Mouse (Mus musculus) liver, embryonic 16.5 days (tissue): Measurements from ENCODE around the gene Aox1. TPM values are rescaled to one million over a fixed set of nuclear protein-coding genes. Genes with fewer than 3 reads are reported as not detected.

Source experiments
- ATAC-seq: fragments of 200-750 bp; cut with Nextera tagmentation; 2 replicates; pipeline ENCODE4 v1.8.0; 2017; ENCODE audit warnings: low read depth, mild to moderate bottlenecking, moderate number of reproducible peaks, moderate library complexity
- H3K27ac ChIP-seq: fragments of 300-500 bp; sonication (generic); 2 replicates; pipeline ENCODE4 v1.5.1; 2014; ENCODE audit warnings: mild to moderate bottlenecking, low read length
- H3K27me3 ChIP-seq: fragments of 300-500 bp; sonication (generic); 2 replicates; pipeline ENCODE4 v1.6.1; 2014; ENCODE audit warnings: low read depth, low read length, mixed read lengths; ENCODE audit not compliant: control insufficient read depth, insufficient read depth
- H3K36me3 ChIP-seq: fragments of 300-500 bp; sonication (generic); 2 replicates; pipeline ENCODE4 v1.6.1; 2014; ENCODE audit warnings: mild to moderate bottlenecking; ENCODE audit not compliant: control insufficient read depth, insufficient read depth
- H3K4me1 ChIP-seq: fragments of 300-500 bp; sonication (generic); 2 replicates; pipeline ENCODE4 v1.6.1; 2014; ENCODE audit warnings: low read depth, low read length, mixed read lengths; ENCODE audit not compliant: control insufficient read depth
- H3K4me2 ChIP-seq: fragments of 300-500 bp; sonication (generic); 2 replicates; pipeline ENCODE4 v1.6.1; 2014; ENCODE audit warnings: low read depth, low read length, mixed read lengths
- H3K4me3 ChIP-seq: fragments of 300-500 bp; sonication (generic); 2 replicates; pipeline ENCODE4 v1.5.1; 2014; ENCODE audit warnings: low read depth, mild to moderate bottlenecking, low read length
- H3K9ac ChIP-seq: fragments of 300-500 bp; sonication (generic); 2 replicates; pipeline ENCODE4 v1.6.1; 2014; ENCODE audit warnings: low read depth, low read length
- H3K9me3 ChIP-seq: fragments of 300-500 bp; sonication (generic); replicated peaks from 2 replicates; pipeline ENCODE4 v1.6.1; 2016; ENCODE audit warnings: low read length; ENCODE audit not compliant: control insufficient read depth
- WGBS: fragments of 180-500 bp; shearing (Covaris S2); extraction: QIAGEN DNeasy Blood & Tissue Kit; methylation state at CpG from one replicate; pipeline ENCODE4 v1.1.7; 2014; ENCODE audit not compliant: insufficient replicate concordance; 5-methylcytosine and 5-hydroxymethylcytosine counted together
- polyA plus RNA-seq: library from polyadenylated mRNA; unstranded; fragments of >200 nt; fragmentation: Nextera tagmentation; extraction: Ambion mirVana; gene quantifications from 2 replicates; pipeline ENCODE4 v1.2.1, GENCODE M21; 2015

Aox1 gene
- polyA plus RNA-seq, 1 experiment from 2014 or later: 0.44 TPM

GRCm38 (mm10) chr1:58056074-58056807, 26.5 kb downstream of the Aox1 start:
- H3K36me3 ChIP-seq: no peaks in the 10 kb centered on the region
- H3K4me3 ChIP-seq: no peak overlapping the region
- H3K9ac ChIP-seq: no peak overlapping the region
- no peak overlapping the region for H3K4me2 ChIP-seq
- ATAC-seq: peak; percentile 39; the same call in 1 of the 2 replicates
- H3K27me3 ChIP-seq: no peaks in the 10 kb centered on the region
- WGBS: 60% methylated on average over 13 of the region's 13 CpGs
- no peak overlapping the region for H3K27ac ChIP-seq
- no peaks in the 10 kb centered on the region for H3K4me1 ChIP-seq
- no peaks in the 10 kb centered on the region for H3K9me3 ChIP-seq

- no peak for ATAC-seq
- Histone ChIP-seq H3K9ac (no peak overlapping the region), H3K36me3 (no peaks in the 10 kb centered on the region), H3K27me3 (no peaks in the 10 kb centered on the region), H3K9me3 (no peaks in the 10 kb centered on the region), H3K27ac (no peak overlapping the region), H3K4me2 (no peak overlapping the region), H3K4me1 (no peaks in the 10 kb centered on the region), H3K4me3 (no peak overlapping the region)
- 63% methylated on average over 11 of the region's 11 CpGs for WGBS
These were observed 27.2 kb downstream of the Aox1 start for GRCm38 (mm10) chr1:58056939-58057338.

GRCm38 (mm10) chr1:58058846-58059245, 29.1 kb downstream of the Aox1 start:
- no peak overlapping the region for H3K4me3 ChIP-seq
- H3K27me3 ChIP-seq: no peaks in the 10 kb centered on the region
- no peaks in the 10 kb centered on the region for H3K4me1 ChIP-seq
- 79% methylated on average over 4 of the region's 4 CpGs for WGBS
- H3K4me2 ChIP-seq: no peak overlapping the region
- H3K9me3 ChIP-seq: no peaks in the 10 kb centered on the region
- H3K36me3 ChIP-seq: no peaks in the 10 kb centered on the region
- no peak overlapping the region for H3K27ac ChIP-seq
- no peak for ATAC-seq
- H3K9ac ChIP-seq: no peak overlapping the region

GRCm38 (mm10) chr1:58062131-58062530, 32.4 kb downstream of the Aox1 start:
- no peak for ATAC-seq
- H3K9me3 ChIP-seq: no peaks in the 10 kb centered on the region
- H3K4me1 ChIP-seq: no peaks in the 10 kb centered on the region
- no peaks in the 10 kb centered on the region for H3K36me3 ChIP-seq
- no peaks in the 10 kb centered on the region for H3K27me3 ChIP-seq
- no peak overlapping the region for H3K9ac ChIP-seq
- H3K4me2 ChIP-seq: no peak overlapping the region
- no peak overlapping the region for H3K27ac ChIP-seq
- H3K4me3 ChIP-seq: no peak overlapping the region
- WGBS: 73% methylated on average over 7 of the region's 7 CpGs

GRCm38 (mm10) chr1:58065151-58065550, 35.4 kb downstream of the Aox1 start:
- H3K4me3 ChIP-seq: no peak overlapping the region
- H3K27me3 ChIP-seq: no peaks in the 10 kb centered on the region
- H3K9ac ChIP-seq: no peak overlapping the region
- no peaks in the 10 kb centered on the region for H3K4me1 ChIP-seq
- H3K4me2 ChIP-seq: no peak overlapping the region
- no peaks in the 10 kb centered on the region for H3K36me3 ChIP-seq
- ATAC-seq: no peak
- no peaks in the 10 kb centered on the region for H3K9me3 ChIP-seq
- WGBS: 74% methylated on average over 5 of the region's 5 CpGs
- H3K27ac ChIP-seq: no peak overlapping the region

GRCm38 (mm10) chr1:58065606-58066005, 35.9 kb downstream of the Aox1 start:
- H3K4me1 ChIP-seq: no peaks in the 10 kb centered on the region
- 52% methylated on average over 3 of the region's 3 CpGs for whole genome bisulfite sequencing
- H3K27ac ChIP-seq: no peak overlapping the region
- no peaks in the 10 kb centered on the region for H3K9me3 ChIP-seq
- ATAC-seq: no peak
- no peak overlapping the region for H3K9ac ChIP-seq
- no peaks in the 10 kb centered on the region for H3K27me3 ChIP-seq
- H3K4me2 ChIP-seq: no peak overlapping the region
- H3K36me3 ChIP-seq: no peaks in the 10 kb centered on the region
- no peak overlapping the region for H3K4me3 ChIP-seq

GRCm38 (mm10) chr1:58069181-58069580, 39.5 kb downstream of the Aox1 start:
- ATAC-seq: no peak
- WGBS: 70% methylated on average over 6 of the region's 6 CpGs
- no peaks in the 10 kb centered on the region for H3K36me3 ChIP-seq

GRCm38 (mm10) chr1:58070091-58070490, 40.4 kb downstream of the Aox1 start:
- WGBS: 75% methylated on average over 11 of the region's 11 CpGs
- no peak overlapping the region for H3K4me2 ChIP-seq
- H3K4me1 ChIP-seq: no peaks in the 10 kb centered on the region
- H3K27ac ChIP-seq: no peak overlapping the region
- H3K27me3 ChIP-seq: no peaks in the 10 kb centered on the region
- H3K9ac ChIP-seq: no peak overlapping the region
- H3K36me3 ChIP-seq: no peaks in the 10 kb centered on the region
- H3K9me3 ChIP-seq: no peaks in the 10 kb centered on the region
- H3K4me3 ChIP-seq: no peak overlapping the region
- no peak for ATAC-seq

More at GRCm38 (mm10) chr1:58069181-58069580, 39.5 kb downstream of the Aox1 start:
- Histone ChIP-seq H3K9me3 (no peaks in the 10 kb centered on the region), H3K9ac (no peak overlapping the region), H3K4me1 (no peaks in the 10 kb centered on the region), H3K27me3 (no peaks in the 10 kb centered on the region), H3K4me2 (no peak overlapping the region), H3K27ac (no peak overlapping the region), H3K4me3 (no peak overlapping the region)

GRCm38 (mm10) chr1:58071006-58071405, 41.3 kb downstream of the Aox1 start:
- Histone ChIP-seq H3K9me3 (no peaks in the 10 kb centered on the region), H3K4me1 (no peaks in the 10 kb centered on the region), H3K4me3 (no peak overlapping the region), H3K4me2 (no peak overlapping the region), H3K36me3 (no peaks in the 10 kb centered on the region), H3K27ac (no peak overlapping the region), H3K27me3 (no peaks in the 10 kb centered on the region), H3K9ac (no peak overlapping the region)
- 59% methylated on average over 9 of the region's 9 CpGs for WGBS
- ATAC-seq: no peak
